Mouse (Mus musculus) heart, adult 2 months (tissue): ENCODE data around the gene Wipi2. TPM values are rescaled to one million over a fixed set of nuclear protein-coding genes. Genes with fewer than 3 reads are reported as not detected.

Source experiments
- DNase-seq, 2 experiments: peaks; one replicate each; pipeline ENCODE4 v3.0.0; 2021
- H3K27ac ChIP-seq: fragments of 200-600 bp; 2 replicates; pipeline ENCODE4 v1.8.1; 2022
- H3K27me3 ChIP-seq: fragments of 200-500 bp; 2 replicates; pipeline ENCODE4 v1.6.1; 2012; ENCODE audit warnings: mild to moderate bottlenecking, low read length, inconsistent platforms, mixed read lengths; ENCODE audit not compliant: control insufficient read depth, insufficient read depth
- H3K36me3 ChIP-seq: fragments of 200-500 bp; 2 replicates; pipeline ENCODE4 v1.6.1; 2012; ENCODE audit warnings: low read length, inconsistent platforms; ENCODE audit not compliant: control insufficient read depth, insufficient read depth
- H3K4me1 ChIP-seq: fragments of 200-500 bp; 2 replicates; pipeline ENCODE4 v1.6.1; 2011; ENCODE audit warnings: low read length; ENCODE audit not compliant: control insufficient read depth, insufficient read depth
- H3K4me3 ChIP-seq: fragments of 200-600 bp; 2 replicates; pipeline ENCODE4 v1.8.1; 2022
- H3K79me2 ChIP-seq: fragments of 200-500 bp; replicated peaks from 2 replicates; pipeline ENCODE4 v1.6.1; 2012; ENCODE audit warnings: mild to moderate bottlenecking, inconsistent platforms, low read length, moderate library complexity, mixed read lengths; ENCODE audit not compliant: control insufficient read depth, insufficient read depth
- H3K9ac ChIP-seq: fragments of 200-500 bp; 2 replicates; pipeline ENCODE4 v1.6.1; 2012; ENCODE audit warnings: low read depth, mild to moderate bottlenecking, control low read depth, inconsistent platforms, low read length, mixed read lengths
- CTCF ChIP-seq: fragments of 200-600 bp; IDR thresholded peaks from 2 replicates; pipeline ENCODE4 v1.8.1; 2022; ENCODE audit warnings: antibody characterized with exemption, mild to moderate bottlenecking, moderate library complexity
- EP300 ChIP-seq: fragments of 200-500 bp; IDR thresholded peaks from 2 replicates; pipeline ENCODE4 v1.6.1; 2011; ENCODE audit warnings: low read depth, low read length, control low read depth; ENCODE audit not compliant: insufficient read depth
- POLR2A ChIP-seq: fragments of 200-500 bp; IDR thresholded peaks from 2 replicates; pipeline ENCODE4 v1.6.1; 2011; ENCODE audit warnings: mild to moderate bottlenecking, low read depth, low read length, control low read depth; ENCODE audit not compliant: insufficient read depth
- WGBS: fragments of 180-500 bp; shearing (Covaris S2); methylation state at CpG from one replicate; pipeline ENCODE4 v1.1.7; 2018; 5-methylcytosine and 5-hydroxymethylcytosine counted together
- intact Hi-C: fragments of 180-260 bp; cut with DNase I; formaldehyde crosslinking; loops from one replicate; pipeline ENCODE4 v1.15.1; 2025
- polyA plus RNA-seq: library from polyadenylated mRNA; depleted of rRNA; stranded (reverse); fragments of >200 nt; gene quantifications from 2 replicates; pipeline ENCODE4 v1.2.3, GENCODE M21; 2012
- total RNA-seq, 2 experiments: library from RNA; stranded (reverse); gene quantifications; 2 replicates each; pipeline ENCODE4 v1.2.3; 2021

The Wipi2 gene
- total and polyA plus RNA-seq, 3 experiments: 24.1 to 43.0 (median 33.2) TPM

DNA sequence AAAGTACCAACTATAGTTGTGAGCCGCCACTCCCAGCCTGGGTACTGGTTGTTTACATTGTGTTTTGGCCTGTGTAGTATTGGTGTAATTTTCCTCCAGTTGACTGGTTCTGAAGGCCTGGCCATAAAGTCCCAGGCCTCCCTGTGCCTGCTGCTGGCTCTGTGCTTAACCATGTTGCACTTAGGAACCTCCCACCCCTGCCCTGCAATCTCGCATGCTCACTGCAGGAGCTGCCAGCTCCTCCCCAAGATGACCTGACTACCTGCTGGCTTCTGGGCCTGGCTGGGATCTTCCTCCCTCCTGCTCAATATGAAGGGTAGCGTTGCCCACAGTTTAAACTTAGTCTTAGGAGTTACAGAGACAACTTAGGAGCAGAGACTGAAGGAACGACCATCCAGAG lies 24.8 kb downstream of the Wipi2 start:
- WGBS: 71% methylated on average over 4 of the region's 4 CpGs
- Histone ChIP-seq H3K27ac (no peak overlapping the region), H3K9ac (no peak overlapping the region), H3K79me2 (peaks cover 8% of the 10 kb centered on the region), H3K27me3 (no peaks in the 10 kb centered on the region), H3K36me3 (no peaks in the 10 kb centered on the region), H3K4me3 (no peak overlapping the region), H3K4me1 (no peaks in the 10 kb centered on the region)
- no peak for DNase-seq
- intact Hi-C loops: no loop called here
- TF ChIP-seq POLR2A (no peak), EP300 (no peak), CTCF (no peak)

DNA sequence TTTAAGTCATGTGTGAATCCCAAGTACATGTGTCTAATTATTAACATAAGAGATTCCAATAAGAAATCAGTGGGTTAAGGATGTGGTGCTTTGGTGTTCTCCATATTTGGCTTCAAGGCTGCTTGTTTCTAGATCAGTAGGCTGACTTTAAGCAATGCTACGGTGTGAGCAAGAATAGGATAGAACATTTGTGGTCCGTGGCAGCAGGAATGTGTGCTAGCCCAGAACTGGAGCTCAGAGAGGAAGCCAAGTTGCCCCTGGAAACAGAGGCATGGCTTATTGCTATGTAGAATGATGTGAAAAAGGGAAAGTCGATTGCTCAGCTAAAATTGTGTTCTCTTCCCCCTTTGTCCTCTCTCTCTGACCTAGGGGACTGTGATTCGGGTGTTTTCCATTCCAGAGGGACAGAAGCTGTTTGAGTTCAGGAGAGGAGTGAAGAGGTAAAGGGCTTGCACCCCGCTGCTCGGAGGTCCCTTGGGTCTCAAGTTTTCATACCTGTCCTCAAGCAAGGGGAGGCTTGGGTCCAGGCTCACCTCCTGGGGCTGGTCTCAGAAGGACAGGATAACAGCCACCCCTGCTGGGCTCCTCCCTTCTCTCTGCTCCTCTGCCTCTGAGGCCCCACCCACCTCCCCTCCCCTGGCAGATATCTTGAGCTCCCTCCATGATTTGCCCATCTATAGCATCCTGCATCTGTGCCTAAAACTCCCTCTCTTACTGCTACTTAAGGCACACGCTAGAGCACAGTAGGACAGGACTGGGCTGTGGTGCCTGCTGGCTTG lies 33.3 kb downstream of the Wipi2 start:
- 84% methylated on average over 7 of the region's 7 CpGs for WGBS
- Histone ChIP-seq H3K79me2 (no peaks in the 10 kb centered on the region), H3K4me3 (no peak overlapping the region), H3K27me3 (no peaks in the 10 kb centered on the region), H3K27ac (no peak overlapping the region), H3K36me3 (no peaks in the 10 kb centered on the region), H3K9ac (no peak overlapping the region), H3K4me1 (no peaks in the 10 kb centered on the region)
- intact Hi-C loops: no loop called here
- TF ChIP-seq CTCF (no peak), POLR2A (no peak), EP300 (no peak)
- no peak for DNase-seq

DNA sequence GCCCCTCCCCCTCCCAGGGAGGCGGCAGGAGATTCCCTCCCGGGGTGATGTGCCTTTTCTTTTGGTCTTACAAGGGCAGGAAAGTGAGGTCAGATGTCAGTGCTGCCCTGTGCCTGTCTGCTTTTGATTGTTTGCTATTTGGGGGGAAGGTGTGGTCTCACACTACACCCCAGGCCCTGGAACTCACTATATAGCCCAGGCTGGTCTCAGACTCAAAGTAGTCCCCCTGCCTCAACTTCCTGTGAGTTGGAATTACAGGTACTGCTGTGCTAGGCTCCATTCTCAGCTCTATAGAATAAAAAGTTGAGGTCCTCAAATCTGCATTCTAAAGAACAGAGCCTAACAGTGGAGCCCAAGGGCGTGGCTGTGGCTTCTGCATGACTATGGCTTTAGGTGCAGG lies 40.4 kb downstream of the Wipi2 start:
- TF ChIP-seq POLR2A: no peak
- no peak for TF ChIP-seq CTCF
- H3K27ac ChIP-seq: no peak overlapping the region
- no peaks in the 10 kb centered on the region for H3K36me3 ChIP-seq
- DNase-seq: no peak
- no peak overlapping the region for H3K4me3 ChIP-seq
- intact Hi-C loops: no loop called here
- 45% methylated on average over 3 of the region's 3 CpGs for WGBS
- no peaks in the 10 kb centered on the region for H3K27me3 ChIP-seq
- no peaks in the 10 kb centered on the region for H3K79me2 ChIP-seq
- H3K4me1 ChIP-seq: no peaks in the 10 kb centered on the region
- H3K9ac ChIP-seq: no peak overlapping the region

DNA sequence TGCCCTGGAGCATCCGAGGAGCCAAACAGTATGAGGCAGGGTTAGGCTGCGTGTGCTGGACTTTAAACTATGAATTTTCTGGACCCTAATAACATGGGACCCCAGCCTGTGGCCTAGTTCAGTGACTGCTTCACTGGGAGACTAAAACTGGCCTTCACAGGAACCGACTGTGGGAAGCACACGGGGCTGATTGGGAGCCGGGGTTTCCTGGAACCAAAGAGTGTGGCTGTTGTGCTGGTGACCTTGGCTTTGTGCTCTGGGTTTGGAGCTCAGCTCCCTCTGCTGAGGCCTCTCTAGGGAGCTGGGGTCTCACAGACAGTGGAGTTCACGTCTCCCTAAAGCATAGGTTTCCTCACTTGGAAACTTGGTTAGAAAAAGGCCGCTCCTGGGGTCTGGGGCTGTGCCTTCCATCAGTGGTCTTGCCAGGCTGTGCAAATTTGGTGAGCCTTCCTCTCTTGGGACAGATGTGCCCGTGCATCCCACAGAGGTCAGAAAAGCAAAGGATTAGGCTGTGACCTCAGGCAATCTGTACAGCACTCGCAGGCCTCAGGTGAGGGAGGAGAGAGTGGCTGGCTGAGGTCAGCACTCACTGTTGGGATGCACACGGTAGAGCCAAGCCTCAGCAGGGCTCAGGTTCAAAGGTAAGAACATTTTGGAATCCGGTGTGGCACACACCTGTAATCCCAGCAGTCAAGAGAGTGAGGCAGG lies 41.2 kb downstream of the Wipi2 start:
- H3K36me3 ChIP-seq: no peaks in the 10 kb centered on the region
- 84% methylated on average over 11 of the region's 11 CpGs for WGBS
- DNase-seq: no peak

DNA sequence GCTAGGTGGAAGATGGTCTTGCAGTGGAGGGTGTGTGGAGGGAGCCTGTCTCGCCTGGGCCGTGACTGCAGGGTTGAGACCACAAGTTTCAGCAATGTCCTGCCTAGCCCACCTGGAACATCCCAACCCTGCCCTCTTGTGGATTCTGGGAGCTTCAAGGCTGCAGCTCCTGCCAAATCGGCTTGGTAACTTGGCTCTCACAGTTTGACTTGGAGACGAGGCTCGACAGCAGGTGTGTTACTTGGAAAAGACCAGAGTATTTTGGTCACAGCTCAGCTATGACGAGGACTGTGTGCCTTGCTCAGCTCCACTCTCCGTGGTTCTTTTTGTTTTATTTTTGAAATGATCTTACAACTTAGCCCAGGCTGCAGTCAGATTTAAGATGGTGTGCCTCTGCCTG lies 42.2 kb downstream of the Wipi2 start:
- Histone ChIP-seq H3K4me1 (no peaks in the 10 kb centered on the region), H3K27ac (no peak overlapping the region), H3K9ac (no peak overlapping the region), H3K36me3 (no peaks in the 10 kb centered on the region), H3K27me3 (no peaks in the 10 kb centered on the region), H3K4me3 (no peak overlapping the region), H3K79me2 (no peaks in the 10 kb centered on the region)
- peak; percentile 40 for TF ChIP-seq CTCF
- TF ChIP-seq POLR2A: no peak
- no peak for TF ChIP-seq EP300
- intact Hi-C loops: loop anchor here (5.0 kb wide), 1 partner anchor 48 kb away; no protein-coding TSS in a partner anchor
- DNase-seq: no peak
- 59% methylated on average over 7 of the region's 7 CpGs for WGBS

More for the DNA sequence above, 41.2 kb downstream of the Wipi2 start:
- intact Hi-C loops: no loop called here
- Histone ChIP-seq H3K79me2 (no peaks in the 10 kb centered on the region), H3K4me3 (no peak overlapping the region), H3K27me3 (no peaks in the 10 kb centered on the region), H3K9ac (no peak overlapping the region), H3K4me1 (no peaks in the 10 kb centered on the region), H3K27ac (no peak overlapping the region)
- TF ChIP-seq POLR2A (no peak), CTCF (no peak), EP300 (no peak)

DNA sequence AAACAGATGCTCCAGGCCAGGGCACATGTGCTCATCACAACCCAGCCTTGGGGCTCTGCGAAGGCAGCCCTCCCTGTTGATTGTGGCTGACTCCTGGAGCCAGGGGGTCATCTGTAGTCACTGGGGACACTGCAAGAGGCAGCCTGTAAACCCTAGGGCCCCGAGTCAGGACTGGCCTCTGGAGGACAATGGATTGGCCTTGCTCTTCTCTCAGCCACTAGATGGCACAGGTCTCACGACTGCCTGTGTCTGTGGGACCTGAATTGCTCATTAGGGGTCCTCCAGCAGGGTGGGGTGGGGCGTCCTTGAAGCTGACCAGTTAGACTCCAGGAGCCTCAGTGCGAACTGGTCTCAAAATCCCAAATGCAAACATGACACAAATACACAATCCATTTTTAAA lies 45.6 kb downstream of the Wipi2 start:
- no peak for TF ChIP-seq POLR2A
- TF ChIP-seq CTCF: peak; percentile 55
- no peak overlapping the region for H3K9ac ChIP-seq
- H3K36me3 ChIP-seq: no peaks in the 10 kb centered on the region
- WGBS: 29% methylated on average over 5 of the region's 5 CpGs
- H3K27ac ChIP-seq: no peak overlapping the region
- H3K27me3 ChIP-seq: no peaks in the 10 kb centered on the region
- no peaks in the 10 kb centered on the region for H3K79me2 ChIP-seq
- no peak overlapping the region for H3K4me3 ChIP-seq
- no peak for DNase-seq
- intact Hi-C loops: loop anchor here (5.0 kb wide), 1 partner anchor 44 kb away; no protein-coding TSS in a partner anchor
- no peaks in the 10 kb centered on the region for H3K4me1 ChIP-seq
